Comparison of ENCODE assay signal across 8 mouse cellular contexts in the genomic region with DNA sequence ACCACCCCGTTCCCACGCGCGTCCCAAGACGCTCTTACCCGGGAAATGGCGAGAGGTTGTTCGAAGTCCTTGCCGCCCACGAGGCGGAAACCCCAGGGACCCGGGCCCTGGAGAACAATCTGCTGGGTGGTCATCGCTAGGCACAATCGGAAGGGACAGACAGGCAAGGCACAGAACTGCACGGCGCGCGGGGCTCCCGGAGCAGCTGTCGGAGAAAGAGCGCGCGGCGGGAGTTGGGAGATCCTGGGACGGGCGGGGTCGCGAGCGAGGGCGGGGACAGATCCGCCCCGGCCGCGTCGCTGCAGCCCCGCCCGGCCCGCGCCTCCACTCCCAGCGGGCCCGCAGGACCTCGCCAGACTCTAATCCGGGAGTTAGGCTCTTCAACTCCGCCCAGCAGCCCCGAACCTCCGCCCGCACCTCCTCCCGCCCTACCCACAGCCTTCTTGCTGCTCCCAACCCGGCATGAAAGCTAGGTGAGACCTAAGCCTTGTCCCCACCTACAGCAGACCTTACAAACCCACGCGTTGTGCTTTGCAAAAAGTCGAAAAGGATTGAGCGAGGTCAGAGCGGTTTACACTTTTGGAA. TPM values are rescaled to one million over a fixed set of nuclear protein-coding genes. Genes with fewer than 3 reads are reported as not detected.
DNase-seq lines count a peak whose midpoint lies in the region; ATAC-seq and TF ChIP-seq lines count a peak whose summit lies in the region.

A gene (minus strand): TSS at position 535 of the 585 bp plus-strand sequence.

- H3K36me3 ChIP-seq in forebrain, embryonic 15.5 days: no peaks in the 10 kb centered on the region
- no peaks in the 10 kb centered on the region for H3K36me3 ChIP-seq in hindbrain, embryonic 10.5 days
- no peaks in the 10 kb centered on the region for H3K36me3 ChIP-seq in midbrain, embryonic 10.5 days

- intact Hi-C loops in left cerebral cortex, postnatal 4 days (cut with DNase I): no loop called here

- H3K27me3 ChIP-seq in forebrain, embryonic 15.5 days: peaks cover 22% of the 10 kb centered on the region; the same call in 1 of the 2 replicates
- peaks cover 47% of the 10 kb centered on the region for H3K27me3 ChIP-seq in hindbrain, embryonic 10.5 days (ENCODE audit: insufficient read depth, poor library complexity, severe bottlenecking)
- peaks cover 52% of the 10 kb centered on the region for H3K27me3 ChIP-seq in midbrain, embryonic 10.5 days (ENCODE audit: low read depth, poor library complexity, severe bottlenecking)

- TF ChIP-seq CTCF in bone marrow, adult 2 months (IDR thresholded peaks at IDR 0.05; ENCODE audit: control insufficient read depth, insufficient read depth, low read length): no peak

- peaks cover 2% of the 10 kb centered on the region for H3K4me1 ChIP-seq in bone marrow, adult 2 months (ENCODE audit: control insufficient read depth, insufficient read depth, low read length)
- H3K4me1 ChIP-seq in forebrain, embryonic 15.5 days: peaks cover 17% of the 10 kb centered on the region
- peaks cover 30% of the 10 kb centered on the region for H3K4me1 ChIP-seq in hindbrain, embryonic 10.5 days (replicated peaks)
- peaks cover 36% of the 10 kb centered on the region for H3K4me1 ChIP-seq in midbrain, embryonic 10.5 days

- peak within 1 kb of the TSS; percentile 80 for H3K4me3 ChIP-seq in bone marrow, adult 2 months (replicated peaks; ENCODE audit: control insufficient read depth, low read depth, low read length)
- H3K4me3 ChIP-seq in forebrain, embryonic 15.5 days: peak within 1 kb of the TSS; percentile 49
- peak within 1 kb of the TSS; percentile 65 for H3K4me3 ChIP-seq in hindbrain, embryonic 10.5 days
- H3K4me3 ChIP-seq in midbrain, embryonic 10.5 days: peak within 1 kb of the TSS; percentile 72

- peak within 1 kb of the TSS; percentile 76 for H3K27ac ChIP-seq in bone marrow, adult 2 months (ENCODE audit: control insufficient read depth, insufficient read depth, low read depth, low read length, poor library complexity)
- no peak within 1 kb of the TSS for H3K27ac ChIP-seq in forebrain, embryonic 15.5 days (replicated peaks)
- peak within 1 kb of the TSS; percentile 85 for H3K27ac ChIP-seq in hindbrain, embryonic 10.5 days
- H3K27ac ChIP-seq in midbrain, embryonic 10.5 days (replicated peaks): peak within 1 kb of the TSS; percentile 86

- peak within 1 kb of the TSS; percentile 95 for H3K4me2 ChIP-seq in forebrain, embryonic 15.5 days (replicated peaks)

- peak; percentile 4 for DNase-seq in cerebellum, adult 11 months
- no peak for DNase-seq in cerebellum, adult 9-10 months
- peak; percentile 76 for DNase-seq in hindbrain, embryonic 10.5 days (ENCODE audit: low spot score)
- peak; percentile 66 for DNase-seq in left cerebral cortex, postnatal 4 days
- DNase-seq in midbrain, embryonic 10.5 days (ENCODE audit: low spot score): peak; percentile 80
- peak; percentile 61 to 82 for DNase-seq in spleen, postnatal 10 days (ENCODE audit: low spot score in 2 of 2)

- peak; percentile 71 for ATAC-seq in forebrain, embryonic 15.5 days (replicated peaks)

- H3K9ac ChIP-seq in forebrain, embryonic 15.5 days (replicated peaks): peak within 1 kb of the TSS; percentile 42

- H3K9me3 ChIP-seq in forebrain, embryonic 15.5 days: no peaks in the 10 kb centered on the region
- no peaks in the 10 kb centered on the region for H3K9me3 ChIP-seq in hindbrain, embryonic 10.5 days
- H3K9me3 ChIP-seq in midbrain, embryonic 10.5 days (replicated peaks): no peaks in the 10 kb centered on the region

- peak; percentile 49; the same call in 1 of the 2 replicates for TF ChIP-seq POLR2A in bone marrow, adult 2 months (IDR thresholded peaks at IDR 0.05; ENCODE audit: borderline replicate concordance, control insufficient read depth, low read depth, low read length)

- WGBS in bone marrow, adult 2 months: under 1% methylated on average over 54 of the region's 54 CpGs
- WGBS in forebrain, embryonic 15.5 days: under 1% methylated on average over 53 of the region's 54 CpGs
- under 1% methylated on average over 54 of the region's 54 CpGs for WGBS in hindbrain, embryonic 10.5 days
- WGBS in midbrain, embryonic 10.5 days: under 1% methylated on average over 51 of the region's 54 CpGs

RNA-seq across cellular contexts. Expression of the gene that starts here (rescaled TPM):
- 34.1 and 51.6 TPM in 2 replicates for polyA plus RNA-seq in bone marrow, adult 2 months (2011; ENCODE audit: insufficient read depth, insufficient read length, low replicate concordance, missing spikeins)
- polyA plus RNA-seq in forebrain, embryonic 15.5 days (2015; fragmentation: Nextera tagmentation; extraction: Ambion mirVana): 14.3 and 16.8 TPM in 2 replicates
- 105 and 123 TPM in 2 replicates for polyA plus RNA-seq in hindbrain, embryonic 10.5 days (2016; fragmentation: Nextera tagmentation; extraction: Ambion mirVana)
- total RNA-seq in left cerebral cortex, postnatal 4 days (2021): 1 to 10 TPM; 1.6 to 3.4 TPM
- polyA plus RNA-seq in midbrain, embryonic 10.5 days (2016; fragmentation: Nextera tagmentation; extraction: Ambion mirVana): 97.3 and 109 TPM in 2 replicates
